Mouse (Mus musculus) ovary, postnatal 36 days (tissue): ENCODE measurements around the gene Mdh1b.

Source experiments
- DNase-seq: peaks from one replicate; pipeline ENCODE4 v3.0.0; 2022; ENCODE audit warnings: low spot score, mixed read lengths

Gene Mdh1b

DNA sequence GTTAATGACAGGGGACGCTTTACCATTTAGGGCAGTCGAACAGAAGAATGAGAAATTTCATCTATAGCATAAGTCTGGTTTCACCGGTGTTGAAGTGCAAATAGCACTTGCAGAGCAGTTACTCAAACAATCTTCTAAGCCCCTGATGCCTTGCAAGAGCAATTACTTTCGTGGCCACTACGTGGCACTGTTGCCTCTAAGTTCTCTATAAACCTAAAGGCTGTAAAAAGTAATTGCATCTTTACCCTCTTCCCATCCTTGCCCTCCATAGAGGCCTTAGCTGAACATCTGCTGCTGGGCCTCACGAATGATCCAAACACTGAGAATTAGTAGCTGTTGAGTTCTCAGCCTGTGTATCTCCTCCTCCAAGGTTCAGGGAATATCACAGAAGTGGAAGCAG lies 72.1 kb downstream of the Mdh1b start:
- DNase-seq = peak; percentile 57
